Mouse (Mus musculus) bone marrow macrophage, adult 2 months (primary cell): ENCODE data around the gene Satb1. TPM values are rescaled to one million over a fixed set of nuclear protein-coding genes. Genes with fewer than 3 reads are reported as not detected.

Source experiments
- H3K27ac ChIP-seq: 2 replicates; pipeline ENCODE4 v1.5.1; 2012; ENCODE audit warnings: low read depth, low read length; ENCODE audit not compliant: insufficient read depth
- H3K4me1 ChIP-seq: 2 replicates; pipeline ENCODE4 v1.6.1; 2012; ENCODE audit warnings: low read length; ENCODE audit not compliant: control insufficient read depth, insufficient read depth
- H3K4me3 ChIP-seq: 2 replicates; pipeline ENCODE4 v1.5.1; 2012; ENCODE audit warnings: mild to moderate bottlenecking, low read length, moderate library complexity; ENCODE audit not compliant: insufficient read depth
- CTCF ChIP-seq: IDR thresholded peaks from 2 replicates; pipeline ENCODE4 v1.5.1; 2012; ENCODE audit warnings: low read depth, mild to moderate bottlenecking, low read length, moderate library complexity
- POLR2A ChIP-seq: IDR thresholded peaks from 2 replicates; pipeline ENCODE4 v1.6.1; 2012; ENCODE audit warnings: mild to moderate bottlenecking, low read depth, low read length, borderline replicate concordance
- polyA plus RNA-seq: library from polyadenylated mRNA; stranded (reverse); fragments of >200 nt; gene quantifications from 2 replicates; pipeline ENCODE4 v1.2.4, GENCODE M21; 2012; ENCODE audit not compliant: missing spikeins, insufficient read depth, insufficient read length

The Satb1 gene
- polyA plus RNA-seq, 1 experiment, result 0.34 TPM

DNA sequence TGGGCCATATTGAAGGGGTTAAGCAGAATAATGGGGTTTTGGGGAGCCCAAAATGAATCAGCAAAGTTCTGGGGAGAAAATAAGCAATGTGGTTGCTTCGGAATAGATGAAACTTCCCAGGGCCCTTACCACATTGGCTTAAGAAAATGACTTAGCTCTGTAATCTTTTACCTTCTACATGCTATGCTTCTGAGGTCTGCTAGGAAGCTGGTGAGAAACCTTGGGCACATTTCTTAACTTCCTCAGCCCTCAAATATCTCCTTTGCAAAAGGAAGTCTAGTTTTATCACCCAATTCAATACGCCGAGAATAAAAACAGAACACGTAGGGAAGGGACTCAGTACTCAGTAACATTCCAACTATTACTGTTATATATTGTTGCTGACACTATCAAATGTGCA is 80.9 kb downstream of the Satb1 start:
- H3K4me3 ChIP-seq, result no peak overlapping the region
- H3K27ac ChIP-seq, result no peak overlapping the region
- no peaks in the 10 kb centered on the region for H3K4me1 ChIP-seq
- TF ChIP-seq CTCF (no peak), POLR2A (no peak)

DNA sequence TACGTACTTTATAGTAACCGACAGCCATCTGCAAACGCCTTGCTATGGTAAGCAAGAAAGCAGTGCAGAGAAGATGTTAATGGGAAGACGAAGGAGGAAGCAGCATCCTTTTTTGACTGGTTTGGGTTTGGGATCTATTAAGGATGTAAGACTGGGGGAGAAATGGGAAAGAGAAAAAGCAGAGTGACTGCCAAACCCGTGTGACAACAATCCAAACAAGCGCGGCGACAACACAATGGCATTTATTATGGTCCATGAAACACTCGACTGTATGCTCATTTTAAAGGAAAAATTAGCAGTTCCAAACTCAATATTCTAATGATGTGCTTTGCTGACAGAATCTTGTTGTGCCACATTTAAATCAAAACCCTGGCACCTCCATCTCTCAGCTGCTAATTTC is 85.9 kb downstream of the Satb1 start:
- TF ChIP-seq CTCF, result no peak
- TF ChIP-seq POLR2A, result no peak
- Histone ChIP-seq H3K27ac (no peak overlapping the region), H3K4me1 (no peaks in the 10 kb centered on the region)

DNA sequence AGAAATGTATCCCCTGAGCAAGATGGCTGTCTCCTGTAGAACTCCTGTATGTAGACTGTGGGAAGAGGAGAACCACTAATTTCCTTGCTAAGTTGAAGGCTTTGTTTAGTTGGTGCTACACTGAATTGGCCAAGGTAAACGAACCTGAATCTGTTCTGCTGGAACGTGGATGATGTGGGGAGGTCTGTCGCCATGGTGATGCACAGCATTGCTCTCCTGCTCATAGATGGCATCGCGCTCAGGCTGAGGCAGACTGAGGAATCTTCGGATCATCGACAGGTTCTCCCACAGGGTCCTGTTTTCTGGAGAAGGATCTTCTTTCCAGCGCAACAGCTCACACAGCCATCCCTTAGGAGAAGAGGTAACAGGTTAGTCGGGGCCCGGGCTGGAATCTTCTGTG is 90.6 kb downstream of the Satb1 start:
- TF ChIP-seq POLR2A (no peak), CTCF (no peak)
- Histone ChIP-seq H3K4me3 (no peak overlapping the region), H3K4me1 (no peaks in the 10 kb centered on the region), H3K27ac (no peak overlapping the region)

More for the DNA sequence above, 85.9 kb downstream of the Satb1 start:
- no peak overlapping the region for H3K4me3 ChIP-seq

DNA sequence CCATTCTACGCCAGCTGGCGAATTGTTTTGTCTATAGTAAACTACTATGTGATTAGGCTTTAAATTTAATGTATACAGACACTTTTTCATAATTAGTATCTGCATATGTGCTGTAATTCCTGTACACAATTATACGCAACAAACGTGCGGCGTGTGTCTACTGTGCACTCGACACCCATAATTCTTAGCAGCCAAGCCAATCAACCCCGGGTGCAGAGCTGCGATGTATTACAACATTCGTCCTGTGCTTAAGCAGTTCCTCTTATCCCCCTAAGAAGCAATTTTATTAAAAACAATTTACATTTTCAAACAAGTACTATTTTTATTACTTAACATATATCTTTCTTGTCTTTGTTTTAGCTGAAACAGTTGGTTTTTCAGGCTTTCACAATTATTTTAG is 92.0 kb downstream of the Satb1 start:
- no peak overlapping the region for H3K4me3 ChIP-seq
- H3K4me1 ChIP-seq, result no peaks in the 10 kb centered on the region
- H3K27ac ChIP-seq, result no peak overlapping the region
- TF ChIP-seq POLR2A (no peak), CTCF (no peak)

DNA sequence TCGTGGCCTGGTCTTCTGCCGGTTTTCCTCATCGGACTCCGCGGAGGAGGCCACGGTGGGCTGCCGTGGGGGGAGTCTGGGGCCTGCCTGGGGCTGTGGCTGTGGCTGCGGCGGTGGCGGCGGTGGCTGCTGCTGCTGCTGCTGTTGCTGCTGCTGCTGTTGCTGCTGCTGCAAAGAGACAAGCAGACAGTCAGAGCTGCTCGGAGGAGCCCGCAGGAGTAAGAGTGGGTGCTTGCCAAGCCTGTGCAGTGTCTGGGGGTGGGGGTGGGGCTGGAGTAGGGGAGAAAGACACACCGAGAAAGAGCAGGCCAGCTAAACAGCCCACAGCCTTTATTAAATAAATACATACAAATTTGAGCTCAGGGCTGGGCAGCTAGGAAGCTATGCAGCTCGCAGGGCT is 92.8 kb downstream of the Satb1 start:
- TF ChIP-seq POLR2A (no peak), CTCF (no peak)
- Histone ChIP-seq H3K27ac (no peak overlapping the region), H3K4me1 (no peaks in the 10 kb centered on the region), H3K4me3 (no peak overlapping the region)

DNA sequence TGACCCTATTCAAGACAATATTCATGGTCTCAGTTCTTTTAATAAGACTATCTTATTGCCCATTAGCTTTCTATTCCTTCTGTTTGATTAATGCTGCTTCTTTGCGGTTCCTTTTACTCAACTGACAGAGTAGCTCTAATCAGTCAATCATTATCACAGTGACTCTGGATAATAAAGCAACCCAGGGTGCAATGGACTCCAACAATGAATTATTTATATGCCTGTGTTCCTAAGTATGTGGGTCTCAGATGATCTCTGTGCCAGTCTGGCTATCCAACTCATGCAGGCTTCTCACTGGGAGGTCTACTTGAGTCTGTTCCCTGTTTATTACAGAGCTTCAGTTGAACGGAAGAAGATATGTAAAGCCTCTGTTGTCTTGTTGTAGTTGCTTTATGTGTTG is 108.6 kb downstream of the Satb1 start:
- no peak overlapping the region for H3K27ac ChIP-seq
- no peak overlapping the region for H3K4me3 ChIP-seq
- TF ChIP-seq CTCF (no peak), POLR2A (no peak)
- H3K4me1 ChIP-seq, result no peaks in the 10 kb centered on the region

DNA sequence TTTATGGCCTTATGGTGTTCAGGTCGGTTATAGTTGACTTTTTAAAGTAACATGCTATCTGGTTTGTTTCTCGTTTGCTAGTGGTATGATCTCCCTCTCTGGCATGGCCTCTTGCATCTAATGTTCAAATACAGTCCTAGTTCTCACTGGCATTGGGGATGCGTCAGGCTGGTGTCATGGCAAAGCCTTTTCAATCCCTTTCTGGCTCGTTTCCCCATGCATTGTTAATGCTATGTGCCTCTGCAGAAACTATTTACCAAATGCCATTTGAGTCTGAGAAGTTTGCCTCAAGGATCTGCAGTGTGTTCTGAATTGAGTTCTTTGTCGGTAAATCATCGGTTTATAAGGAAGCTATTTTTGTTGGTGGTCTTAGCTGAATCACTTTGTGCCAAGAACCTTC is 137.4 kb downstream of the Satb1 start:
- no peak for TF ChIP-seq POLR2A
- H3K4me3 ChIP-seq, result no peak overlapping the region
- H3K4me1 ChIP-seq, result no peaks in the 10 kb centered on the region

DNA sequence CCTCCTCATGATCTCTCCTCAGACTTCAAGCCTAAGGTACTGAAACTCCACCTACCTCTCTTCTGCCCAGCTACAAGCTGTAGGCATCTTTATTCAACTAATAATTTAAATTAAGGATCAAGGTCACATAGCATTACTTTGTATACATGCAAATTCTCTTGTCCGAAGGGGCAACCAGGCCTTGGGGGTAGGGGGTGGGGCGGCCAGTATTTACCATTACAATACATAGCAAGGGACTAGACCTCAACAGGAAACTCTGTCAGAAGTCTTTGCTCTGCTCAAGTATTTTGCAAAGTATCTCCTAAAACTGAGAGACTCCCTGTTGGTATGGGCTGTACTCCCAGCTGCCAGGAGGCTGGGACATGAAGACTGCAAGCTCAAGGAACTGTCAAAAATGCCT is 137.8 kb downstream of the Satb1 start:
- H3K4me1 ChIP-seq, result no peaks in the 10 kb centered on the region
- no peak overlapping the region for H3K4me3 ChIP-seq
- H3K27ac ChIP-seq, result no peak overlapping the region
- TF ChIP-seq POLR2A, result no peak
- TF ChIP-seq CTCF, result no peak

More for the DNA sequence above, 137.4 kb downstream of the Satb1 start:
- H3K27ac ChIP-seq, result no peak overlapping the region

DNA sequence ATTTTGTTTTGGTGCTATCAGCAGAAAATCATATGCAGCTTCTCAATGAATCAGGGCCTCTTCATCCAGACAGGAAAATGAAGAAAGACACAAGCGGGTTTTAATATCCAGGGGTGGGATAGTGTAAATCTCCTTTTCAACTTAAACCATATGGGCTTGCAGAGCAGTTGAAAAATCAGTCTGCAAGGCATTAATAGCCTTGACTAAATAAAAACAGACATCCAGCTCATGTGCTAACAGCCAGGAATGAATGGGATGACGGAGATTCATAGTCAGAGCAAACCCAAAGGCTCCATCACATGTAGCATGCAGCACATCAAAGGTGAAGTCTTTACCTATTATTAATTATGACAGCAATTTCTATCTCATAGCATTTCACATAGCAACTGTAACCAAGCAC is 142.6 kb downstream of the Satb1 start:
- TF ChIP-seq POLR2A, result no peak
- TF ChIP-seq CTCF, result no peak
- Histone ChIP-seq H3K4me3 (no peak overlapping the region), H3K4me1 (no peaks in the 10 kb centered on the region), H3K27ac (no peak overlapping the region)

DNA sequence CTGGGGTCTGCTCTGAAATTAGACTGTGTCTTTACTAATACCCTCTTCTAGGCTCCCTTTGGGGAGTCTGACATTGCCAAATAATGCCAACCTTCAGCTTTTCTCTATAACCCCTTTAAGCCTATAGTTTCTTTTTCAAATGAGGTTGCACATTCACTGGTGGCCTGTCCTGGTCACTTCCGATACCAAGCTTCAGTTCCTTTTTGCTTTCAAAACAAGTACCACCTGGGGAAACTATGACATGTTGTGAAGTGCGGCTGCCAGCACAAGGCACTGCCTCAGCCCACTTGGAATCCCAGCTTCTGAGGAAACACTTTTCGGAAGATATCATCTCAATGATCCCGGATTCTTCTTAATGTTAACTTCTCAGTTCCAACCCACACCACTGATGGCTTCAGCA is 145.9 kb downstream of the Satb1 start:
- no peaks in the 10 kb centered on the region for H3K4me1 ChIP-seq
- TF ChIP-seq CTCF, result no peak
- H3K27ac ChIP-seq, result no peak overlapping the region
- no peak overlapping the region for H3K4me3 ChIP-seq
